Mouse (Mus musculus) neural tube, postnatal 0 days (tissue): ENCODE data around the gene Ripply3. TPM values are rescaled to one million over a fixed set of nuclear protein-coding genes. Genes with fewer than 3 reads are reported as not detected.

Experiments
- polyA plus RNA-seq: library from polyadenylated mRNA; unstranded; fragments of >200 nt; fragmentation: Nextera tagmentation; extraction: Ambion mirVana; gene quantifications from 2 replicates; pipeline ENCODE4 v1.2.1, GENCODE M21; 2015

Ripply3 gene
- 0.53 and 0.67 TPM in 2 replicates for polyA plus RNA-seq

DNA sequence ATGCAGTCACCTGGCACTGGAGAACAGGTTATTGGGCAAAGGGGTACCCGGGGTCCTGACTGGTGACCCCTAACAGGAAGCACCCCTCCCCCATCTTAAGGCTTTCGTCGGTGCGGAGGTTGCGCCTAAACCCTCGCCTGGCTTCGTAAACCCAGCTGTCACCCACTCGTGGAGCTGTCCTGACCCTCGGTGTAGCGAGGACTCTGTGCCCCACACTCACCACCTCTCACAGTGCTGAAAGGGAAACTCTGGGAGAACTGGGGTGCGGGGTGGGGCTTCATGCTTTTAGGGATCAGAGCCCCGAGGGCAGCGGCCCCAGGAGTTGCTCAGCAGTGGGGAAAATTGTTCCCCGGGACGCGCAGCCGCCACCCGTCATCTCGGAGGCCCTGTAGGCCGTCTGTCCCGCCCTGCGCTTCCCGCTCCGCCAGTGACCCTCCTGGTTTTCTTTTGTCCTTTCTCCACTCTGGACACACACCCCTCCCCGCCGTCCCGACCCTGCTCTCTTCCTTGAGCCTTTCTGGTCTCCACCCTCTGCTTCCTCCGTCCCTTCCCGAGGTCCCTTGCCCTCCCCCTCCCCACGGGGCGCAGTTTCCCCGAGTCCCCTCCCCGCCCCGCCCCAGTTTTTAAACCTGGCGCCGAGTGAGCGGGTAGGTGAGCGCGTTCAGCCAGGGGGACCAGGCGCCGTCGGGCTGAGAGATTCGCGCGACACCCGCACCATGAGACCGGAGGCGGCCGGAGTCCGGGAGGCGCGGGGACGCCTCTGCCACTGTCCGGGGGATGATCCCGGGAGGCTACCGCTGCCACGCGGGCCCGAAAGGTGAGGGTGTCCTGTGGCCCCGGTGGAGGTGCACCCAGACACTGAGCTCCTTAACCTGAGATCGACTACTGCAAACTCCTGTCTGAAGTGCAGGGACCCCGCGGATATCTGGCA, at the start of gene Ripply3:
TSS of gene Ripply3 (plus strand) at position 640 of the 931 bp plus-strand sequence.

GRCm38 (mm10) chr16:94313229-94314030, 14.8 kb upstream of the Ripply3 start, which contains the start of gene Hlcs:
Gene Hlcs, minus strand, starts transcription at chr16:94313571.

DNA sequence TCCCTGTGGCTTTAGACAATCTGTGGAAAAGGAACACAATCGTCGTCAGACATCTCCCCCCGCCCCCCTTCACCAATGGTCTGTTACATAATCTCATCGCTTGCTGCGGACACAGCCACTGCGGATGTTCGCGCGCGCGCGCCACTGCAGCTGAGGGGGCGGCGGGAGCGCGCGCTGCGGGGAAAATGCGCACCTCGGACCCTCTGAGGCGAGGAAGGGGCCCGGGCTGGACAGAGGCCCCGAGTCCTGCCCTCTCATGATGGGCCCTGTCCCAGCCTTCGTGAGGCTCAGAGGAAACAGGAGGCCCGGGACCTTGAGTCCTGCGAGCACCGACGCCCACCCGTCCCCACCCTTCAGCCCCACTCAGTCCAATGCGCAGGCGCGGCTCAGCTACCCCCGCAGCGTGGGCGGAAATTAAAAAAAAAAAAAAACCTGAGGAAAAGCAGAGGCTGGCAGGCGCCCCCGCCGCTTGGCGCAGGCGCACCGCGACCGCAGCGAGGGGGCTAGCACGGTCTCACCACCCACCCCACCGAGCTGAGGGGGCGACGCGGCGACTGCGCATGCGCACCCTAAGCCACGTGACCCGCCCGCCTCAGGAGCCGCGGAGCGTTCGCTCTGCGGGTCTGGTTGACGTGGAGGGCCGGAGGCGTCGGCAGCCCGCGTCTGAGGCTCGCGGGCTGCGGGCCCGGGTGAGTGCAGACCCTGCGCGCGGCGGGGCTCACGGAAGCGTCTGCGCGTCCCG, 42.1 kb downstream of the Ripply3 start, which contains the start of gene Ttc3:
TSS of gene Ttc3 (plus strand) at position 446 of the 742 bp plus-strand sequence.

GRCm38 (mm10) chr16:94371301-94371931, 43.2 kb downstream of the Ripply3 start, which contains the start of gene Pigp:
Gene Pigp, minus strand, starts transcription at chr16:94371842.

Other genes starting within 250 kb of the Ripply3 start
- gene Sim2, start 243.5 kb upstream of the Ripply3 start, polyA plus RNA-seq = 0.08 and 0.13 TPM in 2 replicates
- gene Hlcs, start 14.8 kb upstream of the Ripply3 start, polyA plus RNA-seq = 7.8 and 8.5 TPM in 2 replicates
- gene Ttc3, start 42.2 kb downstream of the Ripply3 start, polyA plus RNA-seq = 928 and 952 TPM in 2 replicates
- gene Pigp, start 43.4 kb downstream of the Ripply3 start, polyA plus RNA-seq = 156 and 160 TPM in 2 replicates
- 75.1 and 86.1 TPM in 2 replicates for gene Vps26c, start 198.4 kb downstream of the Ripply3 start, polyA plus RNA-seq
- gene Dyrk1a, start 241.6 kb downstream of the Ripply3 start, polyA plus RNA-seq = 11.1 and 11.4 TPM in 2 replicates